Mouse (Mus musculus) cerebellum, postnatal 25 days (tissue): ENCODE results near the gene Zfp366.

Experiments
- DNase-seq, 2 experiments: peaks; one replicate each; pipeline ENCODE4 v3.0.0; 2021; ENCODE audit warnings: mixed read lengths in 2 of 2

Zfp366 gene

DNA sequence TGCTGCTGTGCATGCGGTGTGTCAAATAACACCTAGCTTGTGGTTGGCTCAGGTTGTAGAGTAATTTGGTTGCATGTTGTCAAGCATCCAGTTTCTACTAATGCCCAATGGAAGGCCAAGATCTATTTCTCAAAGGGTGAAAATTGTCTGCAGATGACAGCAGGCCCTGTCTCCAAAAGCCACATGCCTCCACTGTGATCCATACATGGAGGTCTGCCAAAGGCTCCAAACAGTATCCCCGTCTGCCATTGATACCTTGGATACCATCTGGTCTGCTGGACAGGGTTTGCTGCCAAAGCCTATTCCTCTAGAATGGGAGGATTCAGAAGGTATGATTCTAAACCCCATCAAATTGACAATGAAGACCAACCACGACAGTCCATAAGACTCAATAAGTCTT lies 74.1 kb downstream of the Zfp366 start:
- DNase-seq: peak; percentile 67 to 77

DNA sequence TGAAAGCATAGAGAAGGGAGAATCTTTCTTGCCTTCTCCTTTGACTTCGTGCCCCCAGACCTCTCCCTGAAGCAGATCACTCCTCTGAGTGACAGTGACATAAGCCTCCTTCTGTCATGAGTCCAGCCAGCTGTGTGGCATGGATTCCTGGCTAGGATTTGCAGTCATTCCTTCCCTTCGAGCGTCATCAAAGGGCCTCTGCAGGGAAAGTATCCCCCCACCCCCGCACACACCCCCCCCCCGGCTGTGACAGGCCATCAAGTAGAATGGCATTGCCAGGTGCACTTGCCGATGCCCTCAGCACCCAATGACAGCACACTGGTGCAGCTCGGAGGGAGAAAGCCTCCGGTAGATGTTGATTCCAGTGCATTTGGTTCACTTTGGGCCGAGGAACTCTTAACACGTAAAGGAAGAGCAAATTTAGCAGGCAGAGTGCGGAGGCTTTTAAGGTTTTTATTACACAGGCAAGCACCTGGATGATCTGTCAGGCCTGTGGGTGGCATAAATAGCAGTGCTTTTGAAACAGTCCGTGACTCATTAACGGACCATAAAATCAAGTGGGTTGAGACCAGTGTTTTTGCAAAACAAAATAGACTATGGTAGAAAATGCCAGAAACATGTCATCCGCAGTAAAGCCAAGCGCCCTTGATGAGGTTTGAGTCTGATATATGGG lies 75.0 kb downstream of the Zfp366 start:
- no peak for DNase-seq

DNA sequence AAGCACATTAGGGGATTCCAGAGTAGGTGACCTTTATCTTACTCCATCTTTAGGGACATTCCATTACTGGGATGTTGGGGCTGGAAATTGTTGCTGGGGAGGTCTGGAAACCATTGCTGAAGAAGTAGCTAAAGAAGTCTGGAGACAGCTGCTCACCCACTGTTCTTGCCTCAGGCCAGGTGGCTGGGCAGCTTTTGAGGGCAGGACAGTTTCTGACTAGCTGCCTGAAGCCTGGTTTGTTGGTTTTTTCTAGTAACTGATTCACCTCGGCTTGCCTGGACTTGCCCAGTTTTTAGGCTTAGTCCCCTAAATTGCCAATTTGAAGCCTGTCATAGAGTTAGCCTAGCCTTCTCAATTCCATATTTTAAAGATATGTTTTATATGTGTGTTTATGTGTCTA lies 77.8 kb downstream of the Zfp366 start:
- DNase-seq: no peak

DNA sequence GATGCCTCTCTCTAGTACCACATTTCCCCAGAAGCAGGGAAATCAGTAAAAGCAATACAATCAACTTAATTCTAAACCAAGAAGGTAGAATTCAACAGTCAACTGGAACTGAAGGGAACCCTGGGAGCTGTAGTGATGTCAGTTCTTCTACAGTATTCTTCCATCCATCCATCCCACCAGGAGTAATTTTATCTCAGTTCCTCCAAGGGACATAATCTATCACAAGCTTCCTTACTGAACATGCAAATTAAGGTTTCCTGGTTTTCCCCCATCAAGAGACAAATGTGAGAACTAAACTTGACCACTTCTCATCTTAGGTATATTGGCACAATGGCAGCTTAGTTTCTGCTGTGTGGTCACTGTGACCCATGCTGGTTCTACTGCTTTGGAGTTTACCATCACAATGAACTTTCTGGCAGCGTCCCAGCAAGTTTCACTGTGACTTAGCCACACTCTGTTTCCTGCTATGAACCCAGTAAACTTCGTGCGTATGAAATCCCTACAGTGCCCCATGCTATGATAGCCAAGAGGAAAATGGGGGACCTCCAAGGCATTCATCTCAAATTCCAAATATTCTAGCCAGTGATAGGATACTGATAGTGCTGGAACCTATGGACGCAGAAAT lies 78.6 kb downstream of the Zfp366 start:
- DNase-seq: no peak

DNA sequence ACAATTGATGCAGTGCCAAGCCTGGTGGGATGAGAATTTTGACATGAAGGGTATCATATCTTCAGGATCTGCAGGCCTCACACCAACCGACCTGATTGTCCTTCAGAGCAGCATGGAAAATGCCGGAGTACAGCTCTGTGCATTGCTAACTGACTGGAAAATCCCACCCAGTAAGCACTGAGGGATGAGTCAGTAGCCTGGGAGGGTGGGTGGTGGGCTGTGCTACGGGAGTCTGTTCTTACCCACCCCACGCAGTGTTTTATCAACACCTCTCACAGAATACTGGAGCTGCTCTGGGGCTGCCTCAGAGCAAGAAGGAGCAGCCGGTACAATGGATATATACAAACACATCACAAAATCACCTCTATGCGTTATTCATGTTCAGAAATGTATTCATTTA lies 79.9 kb downstream of the Zfp366 start:
- no peak for DNase-seq

DNA sequence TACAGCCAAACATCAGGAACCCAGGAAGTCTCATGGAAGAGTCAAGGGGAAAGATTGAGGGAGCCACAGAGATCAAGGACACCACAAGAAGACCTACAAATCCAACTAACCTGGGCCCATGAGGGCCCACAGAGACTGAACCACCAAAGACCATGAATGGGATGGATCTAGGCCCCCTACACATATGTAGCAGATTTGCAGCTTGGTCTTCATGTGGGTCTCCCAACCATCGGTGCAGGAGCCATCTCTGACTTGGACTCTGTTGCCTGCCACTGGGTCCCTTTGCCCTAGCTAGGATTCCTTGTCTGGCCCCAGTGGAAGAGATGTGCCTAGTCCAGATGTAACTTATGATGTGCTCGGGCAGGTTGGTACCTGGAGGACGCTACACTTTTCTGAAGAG lies 87.4 kb downstream of the Zfp366 start:
- no peak for DNase-seq

DNA sequence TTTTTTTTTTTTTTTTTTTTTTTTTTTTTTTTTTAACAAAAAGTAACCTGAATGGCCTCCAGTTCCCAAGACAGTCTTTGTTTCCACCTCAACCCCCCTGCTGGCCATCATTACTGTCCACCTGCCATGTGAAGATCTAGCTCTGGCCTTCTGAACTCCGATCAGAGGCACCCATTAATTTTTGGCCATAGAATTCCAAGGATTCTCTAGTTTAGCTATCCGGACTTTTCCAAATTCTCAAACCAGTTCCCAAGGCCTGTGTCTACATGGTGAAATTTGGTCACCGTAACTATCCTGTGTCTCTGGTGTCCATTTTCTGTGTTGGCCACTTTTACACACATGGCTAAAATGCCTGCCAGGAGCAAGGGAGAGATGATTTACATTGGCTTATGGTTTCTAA lies 92.9 kb downstream of the Zfp366 start:
- no peak for DNase-seq

DNA sequence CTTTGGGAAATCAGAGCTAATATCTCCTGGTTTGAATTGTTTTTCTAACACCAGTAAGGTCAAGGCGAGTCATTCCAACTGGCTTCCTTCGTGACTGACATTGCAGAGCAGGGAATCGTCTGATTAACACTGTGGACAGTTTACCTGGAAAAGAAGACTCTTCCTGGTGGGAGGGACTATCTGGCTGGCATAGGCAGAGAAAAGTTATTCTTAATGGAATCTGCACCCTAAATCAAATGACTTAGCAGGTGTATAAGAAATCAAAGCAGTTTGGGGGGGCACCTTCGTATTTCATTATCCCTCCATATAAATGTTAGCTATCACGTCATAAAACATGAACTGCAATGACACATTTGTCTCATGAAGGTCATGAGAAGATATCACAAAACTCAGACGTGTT lies 93.9 kb downstream of the Zfp366 start:
- DNase-seq: no peak

DNA sequence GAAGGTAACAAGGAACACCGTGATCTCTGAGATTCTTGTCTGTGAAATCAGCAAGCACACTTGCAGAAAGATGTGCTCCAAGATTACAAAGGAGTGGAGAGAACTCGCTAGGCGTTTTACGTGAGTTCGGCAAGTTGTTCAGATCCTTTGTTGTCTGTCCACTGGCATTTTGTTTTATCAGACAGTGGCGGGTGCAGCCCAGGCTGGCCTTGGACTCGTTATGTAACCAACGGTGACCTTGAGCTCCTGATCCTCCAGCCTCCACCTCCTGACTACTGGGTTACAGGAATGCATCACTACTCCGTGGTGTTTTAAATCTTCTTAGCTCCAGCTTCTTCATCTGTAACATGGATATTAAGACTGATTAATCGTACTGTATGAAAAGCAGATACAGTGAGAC lies 94.7 kb downstream of the Zfp366 start:
- DNase-seq: no peak

DNA sequence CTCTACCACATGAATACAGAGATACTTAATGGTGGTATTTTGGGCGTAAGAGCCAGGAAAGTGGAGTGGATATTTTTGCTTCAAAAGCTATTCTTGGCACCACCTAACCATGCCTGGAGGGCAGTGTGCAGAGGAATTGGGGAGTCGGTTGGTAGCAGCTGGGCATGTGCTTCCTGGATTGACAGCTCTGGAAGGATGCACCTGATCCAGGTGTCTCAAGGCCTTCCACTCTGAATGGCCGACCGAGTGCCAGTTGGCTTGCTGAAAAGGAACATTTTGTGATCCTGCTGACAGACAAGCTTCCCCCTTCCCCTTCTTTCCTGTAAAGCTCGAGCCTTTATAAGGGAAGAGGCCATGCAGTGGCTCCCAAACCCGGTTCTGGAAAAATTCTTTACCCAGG lies 98.3 kb downstream of the Zfp366 start:
- no peak for DNase-seq

DNA sequence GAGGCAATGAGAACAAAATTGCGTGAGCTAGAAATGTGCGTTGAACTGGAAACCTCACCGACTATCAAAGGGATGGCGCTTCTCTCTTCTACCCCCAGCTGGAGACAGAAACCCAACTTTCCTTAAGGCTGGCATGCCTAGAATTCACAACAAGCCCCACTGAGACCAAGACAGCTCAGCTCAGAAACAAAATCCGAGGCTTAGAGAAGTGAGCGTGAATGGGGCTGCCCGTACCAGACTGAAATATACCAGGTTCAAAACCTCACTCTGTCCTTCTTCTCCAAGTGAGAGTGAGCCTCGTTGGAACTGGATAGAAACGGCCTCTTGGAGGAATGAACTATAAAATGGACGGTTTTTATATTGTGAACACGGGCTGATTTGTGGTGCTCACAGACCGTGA lies 99.3 kb downstream of the Zfp366 start:
- no peak for DNase-seq

DNA sequence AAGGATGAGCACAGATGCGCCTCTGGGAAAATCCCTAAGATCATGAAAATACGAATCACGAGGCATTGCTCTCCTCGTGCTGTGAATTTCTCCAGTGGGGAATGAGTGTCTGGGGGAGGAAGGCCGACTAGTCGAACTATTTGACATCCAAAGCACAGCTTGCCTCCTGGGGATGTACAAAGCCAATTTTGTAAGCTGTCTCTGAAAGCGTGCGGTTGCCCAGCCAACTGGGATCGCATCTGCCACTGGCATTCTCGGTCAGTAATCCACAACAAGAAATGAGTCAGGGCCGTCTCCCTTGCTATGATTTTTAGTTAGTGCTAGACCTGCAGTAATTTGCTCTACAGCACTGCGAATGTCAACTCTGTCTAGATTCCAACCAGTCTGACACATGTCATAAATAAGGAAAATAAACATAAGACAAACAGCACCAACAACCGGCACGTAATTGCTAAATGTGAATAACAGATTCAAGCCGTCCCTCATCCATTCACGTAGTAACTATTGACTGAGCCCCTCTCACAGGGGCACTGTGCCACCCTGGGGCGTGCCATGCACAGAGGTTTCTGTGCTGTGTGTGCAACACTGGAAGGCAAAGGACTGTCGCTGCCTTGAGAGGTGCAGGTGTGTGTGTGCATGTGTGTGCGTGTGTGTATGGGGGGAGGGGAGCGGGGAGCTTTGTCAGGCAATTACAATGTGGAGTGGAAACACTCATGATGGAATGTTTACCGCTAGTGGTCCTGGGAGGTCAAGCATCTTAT lies 100.0 kb downstream of the Zfp366 start:
- DNase-seq: peak; percentile 31 to 53

DNA sequence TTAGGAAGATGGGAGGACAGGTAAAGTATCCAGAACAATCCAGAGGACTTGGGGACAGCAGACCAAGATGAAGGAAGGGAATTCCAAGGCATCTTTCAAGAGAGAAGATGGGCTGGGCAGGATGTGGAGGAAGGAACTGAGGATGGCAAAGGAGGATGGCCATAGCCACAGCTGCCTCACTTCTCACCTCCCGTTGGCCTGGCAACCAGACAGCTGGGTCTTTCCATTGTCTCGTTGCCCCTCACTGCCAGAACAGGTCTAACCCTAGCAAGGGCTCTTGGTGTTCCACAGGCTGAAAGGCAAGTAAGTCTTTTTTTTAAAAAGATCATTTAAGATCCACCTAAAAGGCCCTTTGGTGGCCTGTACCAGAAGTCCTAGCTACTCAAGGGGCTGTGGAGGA lies 100.6 kb downstream of the Zfp366 start:
- DNase-seq: no peak

DNA sequence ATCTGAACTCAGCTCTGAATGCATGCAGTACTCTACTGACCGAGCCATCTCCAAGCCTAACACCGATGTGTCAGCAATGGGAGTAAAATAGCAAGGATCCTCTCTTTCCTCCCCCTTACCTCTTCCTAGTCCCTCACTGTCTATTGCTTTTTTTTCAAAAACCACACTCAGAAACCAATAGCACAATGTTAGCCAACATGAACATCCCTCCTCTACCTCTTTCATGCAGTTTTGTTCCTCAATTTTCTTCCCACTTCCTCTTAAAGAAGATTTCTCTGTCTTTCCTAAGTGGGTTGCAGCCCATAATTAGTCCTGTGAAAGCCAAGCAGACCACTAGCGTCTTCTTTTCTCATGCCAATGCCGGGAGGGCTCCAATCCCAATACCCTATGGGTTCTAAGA lies 102.6 kb downstream of the Zfp366 start:
- DNase-seq: no peak

DNA sequence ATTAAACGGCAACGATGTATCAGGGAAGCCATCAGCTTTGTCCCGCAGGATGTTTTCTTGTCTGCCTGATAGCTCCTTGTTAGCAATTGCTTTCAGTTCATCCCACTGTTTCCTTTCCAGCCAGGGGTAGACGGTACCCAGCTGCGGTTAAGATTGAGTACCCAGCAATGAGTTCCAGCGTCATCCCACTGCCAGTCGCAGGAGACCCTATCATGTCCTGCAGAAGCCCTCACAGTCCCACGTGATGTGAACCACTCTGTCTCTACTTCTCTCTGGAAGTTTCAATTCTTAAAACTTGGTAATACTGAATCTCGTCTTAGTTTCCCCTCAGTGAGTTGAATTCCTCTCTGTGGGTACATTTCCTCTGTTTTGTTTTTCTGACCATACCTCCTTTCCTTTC lies 103.2 kb downstream of the Zfp366 start:
- no peak for DNase-seq

DNA sequence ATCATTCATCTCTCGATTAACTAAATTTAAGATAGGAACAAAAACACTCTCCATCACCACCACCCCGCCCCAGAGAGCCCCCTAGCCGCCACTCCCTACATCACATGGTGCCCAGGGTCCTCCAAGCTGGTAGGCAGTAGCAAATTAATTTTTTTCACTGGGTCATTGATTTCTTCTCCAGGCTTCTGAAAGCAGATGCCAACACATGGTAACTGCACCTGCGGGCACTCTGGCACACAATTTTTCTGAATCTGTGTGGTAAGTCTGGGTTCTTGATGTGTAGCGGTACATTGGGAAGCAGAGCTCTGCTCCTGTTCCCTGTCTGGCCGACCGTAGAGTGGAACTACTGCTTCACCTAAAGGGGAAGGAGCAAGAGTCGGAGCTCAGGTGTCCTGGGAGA lies 106.1 kb downstream of the Zfp366 start:
- no peak for DNase-seq

DNA sequence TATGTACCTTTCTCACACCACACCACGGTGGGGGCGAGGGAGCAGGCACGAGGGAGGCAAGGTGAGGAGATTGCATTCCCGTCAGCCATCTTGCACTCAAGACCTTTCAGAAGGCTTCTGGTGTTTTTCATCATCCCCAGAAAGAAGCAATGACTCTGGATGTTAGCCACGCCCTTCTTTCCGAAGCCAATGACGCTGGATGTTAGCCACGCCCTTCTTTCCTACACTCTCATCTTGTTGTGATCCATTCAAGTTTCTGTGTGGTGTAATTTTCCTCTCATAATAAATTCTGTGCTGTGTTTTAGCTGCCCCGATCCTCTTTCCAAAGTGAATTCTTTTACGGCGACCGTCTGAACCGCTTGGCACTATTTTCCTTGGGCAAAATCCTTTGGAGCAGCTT lies 109.6 kb downstream of the Zfp366 start:
- DNase-seq: no peak

DNA sequence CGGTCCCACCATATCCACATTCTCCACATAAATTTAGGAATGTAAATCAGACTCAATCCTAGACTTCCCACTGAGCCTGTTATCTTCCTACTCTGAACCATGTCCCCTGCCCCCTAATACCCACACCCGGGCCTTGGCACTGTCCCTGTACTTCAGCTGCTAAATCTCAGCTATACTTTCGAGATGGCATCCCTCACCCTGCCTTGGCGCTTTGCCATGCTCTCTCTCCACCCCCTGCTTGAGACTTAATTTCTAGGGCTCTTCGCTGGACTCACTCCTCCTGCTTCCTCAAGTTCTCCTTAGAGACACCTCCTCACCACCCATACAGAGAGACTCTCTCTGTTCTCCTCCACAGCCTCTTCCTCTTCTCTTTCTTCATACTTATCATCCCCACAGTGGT lies 115.3 kb downstream of the Zfp366 start:
- no peak for DNase-seq
